Mouse (Mus musculus): Measurements from ENCODE around the gene Stip1.

Gene Stip1

GRCm38 (mm10) chr19:6985300-6985699, 54.5 kb downstream of the Stip1 start:
- DNase-seq (ENCODE audit: low spot score) = no peak

- DNase-seq (ENCODE audit: low spot score) = no peak
Observed at GRCm38 (mm10) chr19:6983621-6984020, 56.1 kb downstream of the Stip1 start.

- no peak for DNase-seq (ENCODE audit: low spot score)
Observed at GRCm38 (mm10) chr19:6981465-6981864, 58.3 kb downstream of the Stip1 start.

GRCm38 (mm10) chr19:6980381-6981093, 59.2 kb downstream of the Stip1 start, which contains the start of gene Fkbp2:
Gene Fkbp2 (minus strand): TSS chr19:6980501.
- DNase-seq (ENCODE audit: low spot score) = peak; percentile 99

- DNase-seq (ENCODE audit: low spot score) = peak; percentile 99
Observed at GRCm38 (mm10) chr19:6979486-6980380, 60.0 kb downstream of the Stip1 start.

GRCm38 (mm10) chr19:6979001-6979479, 60.7 kb downstream of the Stip1 start:
- peak; percentile 28 for DNase-seq (ENCODE audit: low spot score)

GRCm38 (mm10) chr19:6978639-6978974, 61.2 kb downstream of the Stip1 start:
- DNase-seq (ENCODE audit: low spot score) = no peak

GRCm38 (mm10) chr19:6977759-6978638, 61.8 kb downstream of the Stip1 start:
- DNase-seq (ENCODE audit: low spot score) = no peak

- no peak for DNase-seq (ENCODE audit: low spot score)
Observed at GRCm38 (mm10) chr19:6975537-6976521, 63.9 kb downstream of the Stip1 start, which contains the start of gene Plcb3. Gene Plcb3 (minus strand): TSS chr19:6976470.

- DNase-seq (ENCODE audit: low spot score) = peak; percentile 57
Observed at GRCm38 (mm10) chr19:6974211-6975205, 65.3 kb downstream of the Stip1 start, which contains the start of gene Ppp1r14b. Gene Ppp1r14b (plus strand): TSS chr19:6974968.

- DNase-seq (ENCODE audit: low spot score) = no peak
Observed at GRCm38 (mm10) chr19:6973581-6974190, 66.1 kb downstream of the Stip1 start.

GRCm38 (mm10) chr19:6972247-6972917, 67.4 kb downstream of the Stip1 start:
- no peak for DNase-seq (ENCODE audit: low spot score)

GRCm38 (mm10) chr19:6971644-6972043, 68.1 kb downstream of the Stip1 start:
- no peak for DNase-seq (ENCODE audit: low spot score)
